Mouse (Mus musculus): ENCODE results near the gene Arhgef17. TPM values are rescaled to one million over a fixed set of nuclear protein-coding genes. Genes with fewer than 3 reads are reported as not detected.

The Arhgef17 gene
- polyA plus RNA-seq, 1 experiment from 2014 or later: 5.4 TPM

DNA sequence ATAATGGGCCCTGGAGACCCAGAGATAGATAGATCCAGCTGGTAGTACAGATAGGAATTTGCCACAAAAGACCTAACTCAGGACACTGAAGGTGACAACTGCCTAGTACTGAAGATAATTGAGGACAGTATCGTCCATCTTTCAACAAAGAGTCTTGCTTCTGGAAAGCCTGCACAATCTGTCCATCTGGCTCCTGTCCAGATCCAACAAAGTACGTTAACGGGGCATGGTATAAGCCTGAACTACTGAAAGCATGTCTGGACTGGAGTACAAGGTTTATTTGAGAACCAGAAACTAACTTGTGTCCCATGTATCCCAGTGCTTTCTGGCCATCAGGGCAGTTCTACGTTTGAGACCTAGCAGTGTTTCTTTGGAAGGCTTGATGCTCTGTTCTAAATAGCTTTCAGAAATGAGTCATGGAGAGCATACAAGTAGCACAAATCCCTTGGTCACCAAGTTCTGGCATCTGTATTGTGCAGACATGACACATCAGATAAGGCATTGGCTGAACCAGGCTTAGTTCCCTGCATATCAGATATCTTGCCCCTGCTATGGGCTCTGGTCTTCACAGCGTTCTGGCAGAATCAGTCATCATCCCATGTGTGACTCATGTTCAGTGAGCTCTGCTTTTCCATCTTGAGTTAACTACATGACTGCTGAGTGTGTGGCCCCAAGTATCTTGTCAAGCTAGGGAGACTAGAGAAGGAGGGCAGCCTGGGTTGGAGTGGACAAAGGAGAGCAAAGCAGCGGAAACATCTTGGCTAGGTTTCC lies 92.1 kb downstream of the Arhgef17 start:
- no peaks in the 10 kb centered on the region; the same call in none of the 2 replicates for H3K36me3 ChIP-seq (ENCODE audit: control insufficient read depth, insufficient read depth, low read length)
- no peak for ATAC-seq (replicated peaks; ENCODE audit: low FRiP score)
- no peaks in the 10 kb centered on the region for H3K27me3 ChIP-seq (replicated peaks; ENCODE audit: control insufficient read depth, insufficient read depth, low read length)
- no peak for DNase-seq (ENCODE audit: low spot score)
- no peak overlapping the region for H3K9ac ChIP-seq (ENCODE audit: low read depth, low read length)
- 74% methylated on average over 6 of the region's 6 CpGs for WGBS
- no peak overlapping the region for H3K4me3 ChIP-seq (ENCODE audit: low read depth, low read length)
- H3K27ac ChIP-seq (ENCODE audit: low read depth, low read length): no peak overlapping the region; the same call in 1 of the 2 replicates
- no peaks in the 10 kb centered on the region for H3K9me3 ChIP-seq (ENCODE audit: control insufficient read depth, low read length)
- H3K4me2 ChIP-seq: no peak overlapping the region
- peaks cover 33% of the 10 kb centered on the region for H3K4me1 ChIP-seq (replicated peaks; ENCODE audit: control insufficient read depth, insufficient read depth, low read length)

DNA sequence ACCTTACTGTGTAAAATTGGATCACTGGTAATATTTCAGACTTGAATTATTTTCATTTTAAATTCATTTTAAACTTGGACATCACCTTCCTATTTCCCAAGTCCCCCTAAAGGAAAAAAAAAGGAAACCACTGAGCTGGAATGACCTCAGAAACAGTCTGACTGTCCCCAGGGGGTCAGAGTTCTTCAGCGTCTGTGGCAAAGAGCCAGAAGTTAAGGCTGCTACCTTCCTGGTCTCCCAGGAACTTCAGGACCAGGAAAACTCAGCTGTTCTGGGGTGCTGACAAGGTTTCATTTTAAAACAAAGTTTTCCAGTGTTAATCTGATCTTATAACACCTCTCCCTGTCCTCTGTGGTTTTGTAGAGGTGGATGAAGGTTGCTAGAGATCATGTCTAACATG lies 94.2 kb downstream of the Arhgef17 start:
- ATAC-seq (replicated peaks; ENCODE audit: low FRiP score): no peak
- no peak for DNase-seq (ENCODE audit: low spot score)
- Histone ChIP-seq H3K27me3 (replicated peaks; ENCODE audit: control insufficient read depth, insufficient read depth, low read length) (no peaks in the 10 kb centered on the region), H3K4me1 (replicated peaks; ENCODE audit: control insufficient read depth, insufficient read depth, low read length) (peaks cover 21% of the 10 kb centered on the region), H3K4me2 (no peak overlapping the region), H3K4me3 (ENCODE audit: low read depth, low read length) (no peak overlapping the region), H3K9me3 (ENCODE audit: control insufficient read depth, low read length) (no peaks in the 10 kb centered on the region), H3K27ac (ENCODE audit: low read depth, low read length) (no peak overlapping the region), H3K36me3 (ENCODE audit: control insufficient read depth, insufficient read depth, low read length) (no peaks in the 10 kb centered on the region; the same call in none of the 2 replicates), H3K9ac (ENCODE audit: low read depth, low read length) (no peak overlapping the region)
- 62% methylated on average over 1 of the region's 1 CpGs for WGBS

DNA sequence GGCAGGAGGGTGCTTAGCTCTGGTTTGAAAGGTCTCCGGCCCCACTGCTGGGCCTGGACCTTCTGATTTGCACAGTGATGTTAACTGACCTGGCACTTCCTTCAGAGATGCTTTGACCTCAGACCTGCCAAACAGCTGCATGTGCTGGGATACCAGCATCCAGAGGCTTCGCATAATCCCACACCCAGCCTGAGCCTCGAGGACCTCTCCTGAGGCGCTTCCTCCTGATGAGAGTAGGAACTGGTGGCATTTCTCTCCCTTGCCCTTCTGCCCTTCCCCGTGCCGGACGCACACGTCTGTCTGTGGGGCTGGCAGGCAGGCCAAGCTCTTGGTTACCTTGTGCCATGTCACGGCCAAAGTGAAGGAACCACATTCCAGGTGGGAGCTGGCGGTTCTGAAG lies 95.2 kb downstream of the Arhgef17 start:
- H3K4me3 ChIP-seq (ENCODE audit: low read depth, low read length): no peak overlapping the region
- DNase-seq (ENCODE audit: low spot score) (no peak), ATAC-seq (replicated peaks; ENCODE audit: low FRiP score) (no peak)
- no peak overlapping the region for H3K4me2 ChIP-seq
- no peaks in the 10 kb centered on the region for H3K27me3 ChIP-seq (replicated peaks; ENCODE audit: control insufficient read depth, insufficient read depth, low read length)
- no peaks in the 10 kb centered on the region; the same call in none of the 2 replicates for H3K36me3 ChIP-seq (ENCODE audit: control insufficient read depth, insufficient read depth, low read length)
- H3K9me3 ChIP-seq (ENCODE audit: control insufficient read depth, low read length): no peaks in the 10 kb centered on the region
- H3K27ac ChIP-seq (ENCODE audit: low read depth, low read length): no peak overlapping the region
- peaks cover 19% of the 10 kb centered on the region for H3K4me1 ChIP-seq (replicated peaks; ENCODE audit: control insufficient read depth, insufficient read depth, low read length)
- no peak overlapping the region for H3K9ac ChIP-seq (ENCODE audit: low read depth, low read length)
- WGBS: 91% methylated on average over 10 of the region's 10 CpGs

DNA sequence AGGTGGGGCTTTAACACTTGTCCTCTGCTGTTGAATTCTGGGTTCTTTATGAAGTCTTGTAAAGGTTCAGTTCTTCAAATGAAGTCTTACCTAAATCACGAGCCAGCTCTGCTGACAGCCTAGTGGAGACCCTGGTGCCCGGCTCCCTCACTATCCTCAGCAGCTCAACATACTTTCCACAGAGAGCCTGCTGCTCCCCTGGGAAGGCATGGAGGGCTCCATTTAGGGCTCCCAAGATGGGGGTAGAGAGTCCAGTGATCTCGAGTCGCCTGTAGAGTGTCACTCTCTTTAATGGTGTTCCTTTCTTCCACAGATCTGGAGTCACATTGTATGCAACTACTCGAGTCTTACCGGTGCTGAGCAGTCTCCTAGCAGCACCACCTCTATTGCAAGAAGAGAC lies 96.2 kb downstream of the Arhgef17 start:
- peaks cover 18% of the 10 kb centered on the region for H3K4me1 ChIP-seq (replicated peaks; ENCODE audit: control insufficient read depth, insufficient read depth, low read length)

DNA sequence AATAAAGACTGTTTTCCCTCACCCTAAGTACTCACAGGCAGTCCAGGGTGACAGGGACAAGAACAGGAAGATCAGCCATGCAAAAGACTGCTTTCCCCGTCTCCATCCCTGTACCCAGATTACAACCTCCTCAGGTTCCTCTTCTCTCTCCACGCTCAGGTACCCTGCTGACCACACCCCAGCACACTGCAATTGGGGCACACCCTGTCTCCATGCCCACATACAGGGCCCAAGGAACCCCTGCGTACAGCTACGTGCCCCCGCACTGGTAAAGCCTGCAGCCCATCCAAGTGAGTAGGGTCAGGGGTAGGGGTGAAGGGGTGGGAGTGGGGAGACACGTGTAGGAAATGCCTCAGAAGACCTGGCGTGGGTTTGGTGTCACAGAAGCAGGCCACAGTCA lies 96.7 kb downstream of the Arhgef17 start:
- Histone ChIP-seq H3K4me3 (ENCODE audit: low read depth, low read length) (no peak overlapping the region), H3K9ac (ENCODE audit: low read depth, low read length) (no peak overlapping the region), H3K27me3 (replicated peaks; ENCODE audit: control insufficient read depth, insufficient read depth, low read length) (no peaks in the 10 kb centered on the region), H3K4me1 (replicated peaks; ENCODE audit: control insufficient read depth, insufficient read depth, low read length) (peaks cover 12% of the 10 kb centered on the region), H3K4me2 (no peak overlapping the region), H3K27ac (ENCODE audit: low read depth, low read length) (no peak overlapping the region), H3K36me3 (ENCODE audit: control insufficient read depth, insufficient read depth, low read length) (no peaks in the 10 kb centered on the region; the same call in none of the 2 replicates), H3K9me3 (ENCODE audit: control insufficient read depth, low read length) (no peaks in the 10 kb centered on the region)
- DNase-seq (ENCODE audit: low spot score) (no peak), ATAC-seq (replicated peaks; ENCODE audit: low FRiP score) (no peak)
- 83% methylated on average over 7 of the region's 7 CpGs for WGBS

More for the DNA sequence above, 96.2 kb downstream of the Arhgef17 start:
- DNase-seq (ENCODE audit: low spot score) (no peak), ATAC-seq (replicated peaks; ENCODE audit: low FRiP score) (no peak)
- WGBS: 85% methylated on average over 6 of the region's 6 CpGs
- Histone ChIP-seq H3K36me3 (ENCODE audit: control insufficient read depth, insufficient read depth, low read length) (no peaks in the 10 kb centered on the region; the same call in none of the 2 replicates), H3K27me3 (replicated peaks; ENCODE audit: control insufficient read depth, insufficient read depth, low read length) (no peaks in the 10 kb centered on the region), H3K4me2 (no peak overlapping the region), H3K9me3 (ENCODE audit: control insufficient read depth, low read length) (no peaks in the 10 kb centered on the region), H3K9ac (ENCODE audit: low read depth, low read length) (no peak overlapping the region), H3K4me3 (ENCODE audit: low read depth, low read length) (no peak overlapping the region), H3K27ac (ENCODE audit: low read depth, low read length) (no peak overlapping the region)

DNA sequence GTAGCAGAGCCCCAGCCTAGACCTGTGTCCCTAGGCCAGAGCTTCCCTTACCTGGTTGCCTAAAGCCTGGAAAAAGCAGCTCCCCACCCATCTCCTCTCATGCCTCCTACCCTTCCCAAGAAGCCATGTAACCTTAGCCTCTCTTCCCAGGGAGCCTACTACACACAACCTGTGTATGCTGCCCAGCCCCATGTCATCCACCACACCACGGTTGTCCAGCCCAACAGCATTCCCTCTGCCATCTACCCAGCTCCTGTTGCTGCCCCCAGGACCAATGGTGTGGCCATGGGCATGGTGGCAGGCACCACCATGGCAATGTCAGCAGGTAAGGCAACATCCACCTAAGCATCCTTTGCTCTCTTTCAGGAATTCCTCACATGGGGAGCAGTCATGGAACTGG lies 98.0 kb downstream of the Arhgef17 start:
- Histone ChIP-seq H3K4me2 (no peak overlapping the region), H3K9ac (ENCODE audit: low read depth, low read length) (no peak overlapping the region), H3K9me3 (ENCODE audit: control insufficient read depth, low read length) (no peaks in the 10 kb centered on the region), H3K4me3 (ENCODE audit: low read depth, low read length) (no peak overlapping the region), H3K27ac (ENCODE audit: low read depth, low read length) (no peak overlapping the region), H3K4me1 (replicated peaks; ENCODE audit: control insufficient read depth, insufficient read depth, low read length) (no peaks in the 10 kb centered on the region; the same call in 1 of the 2 replicates), H3K27me3 (replicated peaks; ENCODE audit: control insufficient read depth, insufficient read depth, low read length) (no peaks in the 10 kb centered on the region), H3K36me3 (ENCODE audit: control insufficient read depth, insufficient read depth, low read length) (no peaks in the 10 kb centered on the region; the same call in none of the 2 replicates)
- DNase-seq (ENCODE audit: low spot score) (no peak), ATAC-seq (replicated peaks; ENCODE audit: low FRiP score) (no peak)
- WGBS: 76% methylated on average over 1 of the region's 1 CpGs

DNA sequence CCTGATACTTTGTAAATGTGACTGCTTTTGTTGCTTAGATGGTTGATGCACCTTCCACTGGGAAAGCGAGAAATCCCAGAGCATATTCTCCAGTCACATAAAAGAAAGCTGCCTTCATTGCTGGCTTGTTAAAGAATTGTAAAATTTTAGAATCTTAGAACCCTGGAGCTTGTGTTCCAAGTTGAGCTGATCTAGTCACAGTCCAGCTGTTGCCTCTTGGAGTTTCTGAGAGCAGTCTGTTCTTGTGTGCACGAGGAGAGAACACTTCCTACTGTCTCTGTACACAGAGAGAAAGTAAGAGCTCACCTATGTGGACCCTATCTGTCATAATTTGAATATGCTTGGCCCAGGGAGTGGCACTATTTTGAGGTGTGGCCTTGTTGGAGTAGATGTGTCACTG lies 103.4 kb downstream of the Arhgef17 start:
- H3K9me3 ChIP-seq (ENCODE audit: control insufficient read depth, low read length): no peaks in the 10 kb centered on the region
- H3K27ac ChIP-seq (ENCODE audit: low read depth, low read length): no peak overlapping the region
- no peaks in the 10 kb centered on the region for H3K4me1 ChIP-seq (replicated peaks; ENCODE audit: control insufficient read depth, insufficient read depth, low read length)
- no peaks in the 10 kb centered on the region for H3K36me3 ChIP-seq (ENCODE audit: control insufficient read depth, insufficient read depth, low read length)
- DNase-seq (ENCODE audit: low spot score) (no peak), ATAC-seq (replicated peaks; ENCODE audit: low FRiP score) (no peak)
- WGBS: 80% methylated on average over 2 of the region's 2 CpGs
- H3K27me3 ChIP-seq (replicated peaks; ENCODE audit: control insufficient read depth, insufficient read depth, low read length): no peaks in the 10 kb centered on the region
- no peak overlapping the region for H3K4me2 ChIP-seq
- no peak overlapping the region for H3K9ac ChIP-seq (ENCODE audit: low read depth, low read length)
- H3K4me3 ChIP-seq (ENCODE audit: low read depth, low read length): no peak overlapping the region

DNA sequence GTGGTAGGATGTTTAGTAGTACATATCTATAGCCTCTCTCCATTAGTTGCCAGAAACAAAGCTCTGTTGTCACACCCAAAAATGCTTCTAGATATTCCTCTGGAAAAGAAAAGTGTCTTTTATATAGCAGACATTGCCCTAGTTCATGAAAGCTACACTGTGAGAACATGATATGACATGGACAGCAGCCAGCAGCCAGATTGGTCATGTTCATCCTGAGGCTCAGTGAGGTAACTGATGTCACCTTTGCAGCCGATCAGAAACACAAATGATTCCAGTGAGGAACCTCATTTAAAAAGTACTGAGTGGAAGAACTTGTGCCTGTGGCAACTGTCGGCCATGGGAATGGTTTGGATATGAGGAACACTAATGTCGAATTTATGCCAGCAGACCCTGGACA lies 107.2 kb downstream of the Arhgef17 start:
- Histone ChIP-seq H3K4me3 (ENCODE audit: low read depth, low read length) (no peak overlapping the region), H3K9me3 (ENCODE audit: control insufficient read depth, low read length) (no peaks in the 10 kb centered on the region), H3K27ac (ENCODE audit: low read depth, low read length) (no peak overlapping the region), H3K36me3 (ENCODE audit: control insufficient read depth, insufficient read depth, low read length) (no peaks in the 10 kb centered on the region), H3K4me1 (replicated peaks; ENCODE audit: control insufficient read depth, insufficient read depth, low read length) (no peaks in the 10 kb centered on the region), H3K27me3 (replicated peaks; ENCODE audit: control insufficient read depth, insufficient read depth, low read length) (no peaks in the 10 kb centered on the region), H3K4me2 (no peak overlapping the region), H3K9ac (ENCODE audit: low read depth, low read length) (no peak overlapping the region)
- 85% methylated on average over 3 of the region's 3 CpGs for WGBS
- ATAC-seq (replicated peaks; ENCODE audit: low FRiP score): no peak
- DNase-seq (ENCODE audit: low spot score): no peak
